Mouse (Mus musculus): ENCODE data around the gene 1110032A03Rik.

Gene 1110032A03Rik

DNA sequence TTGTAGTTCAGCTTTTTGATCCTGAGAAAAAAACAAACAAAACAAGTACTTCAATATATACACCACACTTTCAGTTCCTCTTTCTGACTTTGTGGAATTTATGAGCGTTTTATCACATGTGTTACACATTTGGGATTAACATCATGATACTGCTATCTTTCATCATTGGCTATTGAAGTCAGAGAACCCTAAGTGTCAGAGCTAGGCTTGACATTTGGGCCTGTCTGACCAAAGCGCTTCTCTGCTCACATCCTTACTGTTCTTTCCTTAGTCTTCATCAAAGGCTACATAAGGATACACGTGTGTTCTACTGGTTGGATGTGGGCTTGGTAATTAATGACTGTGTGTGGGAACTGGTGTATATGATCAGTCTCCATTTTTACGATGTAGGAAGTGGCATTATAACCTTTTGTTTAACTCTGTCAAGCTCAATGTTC is 1.3 kb downstream of the 1110032A03Rik start:
- DNase-seq (ENCODE audit: low spot score in 2 of 2) = no peak

GRCm38 (mm10) chr9:50770011-50770410 is 5.3 kb downstream of the 1110032A03Rik start:
- DNase-seq (ENCODE audit: low spot score in 2 of 2) = no peak

DNA sequence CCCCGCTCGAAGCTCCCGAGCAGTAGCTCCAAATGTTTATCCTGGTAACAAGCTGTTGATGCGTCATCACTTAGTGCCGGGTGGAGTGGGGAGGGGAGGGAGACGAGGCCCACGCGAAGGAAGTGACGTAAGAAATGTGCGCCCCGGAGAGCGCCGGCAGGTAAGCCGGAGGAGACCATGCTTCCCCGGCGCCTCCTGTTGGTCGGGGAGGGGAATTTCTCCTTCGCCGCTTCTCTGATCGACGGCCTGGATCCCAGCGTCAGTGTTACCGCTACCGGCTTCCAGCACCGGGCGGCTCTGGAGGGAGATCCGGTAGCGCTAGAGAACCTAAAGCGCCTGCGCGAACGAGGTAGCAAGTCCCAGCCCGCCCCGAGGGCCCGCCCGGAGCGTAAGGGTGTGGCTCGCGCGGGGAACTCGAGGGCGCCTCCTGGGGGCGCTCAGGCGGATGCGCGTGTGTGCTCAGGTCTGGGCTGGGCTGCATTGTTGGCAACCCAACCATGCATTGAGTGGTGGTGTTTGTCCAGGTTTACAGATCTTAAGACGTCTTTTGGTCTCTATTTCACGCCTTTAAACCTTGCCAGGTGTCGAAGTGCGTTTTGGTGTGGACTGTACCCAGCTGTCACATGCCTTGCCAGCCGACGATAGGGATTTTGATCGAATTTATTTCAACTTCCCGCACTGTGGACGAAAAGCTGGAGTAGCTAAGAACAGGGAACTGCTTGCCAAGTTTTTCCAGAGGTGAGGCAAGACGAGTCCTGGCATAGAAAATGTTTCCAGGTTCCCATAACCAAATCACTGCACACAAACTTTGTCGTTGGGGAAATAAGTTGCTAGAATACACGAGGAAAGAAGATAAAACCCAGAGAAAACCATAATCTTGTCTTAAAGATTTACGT is 7.0 kb downstream of the 1110032A03Rik start, which contains the start of gene Fdxacb1:
Gene Fdxacb1, plus strand, starts transcription at position 130 of the 896 bp plus-strand sequence.
- peak; percentile 99 to 100 for DNase-seq (ENCODE audit: low spot score in 2 of 2)

DNA sequence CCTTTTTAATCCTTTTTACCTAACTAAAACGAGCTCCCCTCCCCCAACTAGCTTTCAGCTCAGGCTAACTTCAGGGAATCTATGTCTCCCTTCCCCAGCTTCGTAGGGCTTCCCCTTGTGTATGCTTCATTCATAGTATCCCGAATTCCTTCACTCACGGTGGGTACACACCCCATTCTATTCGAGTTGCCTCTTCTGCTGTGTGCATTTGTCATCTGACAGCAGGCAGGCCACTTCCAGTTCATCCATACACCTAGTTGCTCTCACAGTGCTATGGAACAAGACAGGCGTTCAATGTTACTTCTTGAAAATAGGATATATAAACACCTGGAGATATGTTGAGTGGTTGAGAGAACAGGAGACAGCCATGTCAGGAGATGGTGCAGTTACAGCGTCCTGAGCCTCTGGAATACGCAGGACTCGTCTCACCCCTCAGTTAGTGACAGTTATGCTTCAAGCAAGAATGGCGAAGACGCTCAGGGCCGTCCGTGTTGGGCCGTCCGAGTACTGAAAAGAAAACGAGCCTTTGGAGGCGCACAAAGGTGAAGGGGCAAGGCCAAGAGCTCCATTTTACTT is 7.7 kb downstream of the 1110032A03Rik start:
- DNase-seq (ENCODE audit: low spot score in 2 of 2) = no peak

- no peak for DNase-seq (ENCODE audit: low spot score in 2 of 2)
Observed at GRCm38 (mm10) chr9:50763331-50763730, 12.0 kb downstream of the 1110032A03Rik start.

DNA sequence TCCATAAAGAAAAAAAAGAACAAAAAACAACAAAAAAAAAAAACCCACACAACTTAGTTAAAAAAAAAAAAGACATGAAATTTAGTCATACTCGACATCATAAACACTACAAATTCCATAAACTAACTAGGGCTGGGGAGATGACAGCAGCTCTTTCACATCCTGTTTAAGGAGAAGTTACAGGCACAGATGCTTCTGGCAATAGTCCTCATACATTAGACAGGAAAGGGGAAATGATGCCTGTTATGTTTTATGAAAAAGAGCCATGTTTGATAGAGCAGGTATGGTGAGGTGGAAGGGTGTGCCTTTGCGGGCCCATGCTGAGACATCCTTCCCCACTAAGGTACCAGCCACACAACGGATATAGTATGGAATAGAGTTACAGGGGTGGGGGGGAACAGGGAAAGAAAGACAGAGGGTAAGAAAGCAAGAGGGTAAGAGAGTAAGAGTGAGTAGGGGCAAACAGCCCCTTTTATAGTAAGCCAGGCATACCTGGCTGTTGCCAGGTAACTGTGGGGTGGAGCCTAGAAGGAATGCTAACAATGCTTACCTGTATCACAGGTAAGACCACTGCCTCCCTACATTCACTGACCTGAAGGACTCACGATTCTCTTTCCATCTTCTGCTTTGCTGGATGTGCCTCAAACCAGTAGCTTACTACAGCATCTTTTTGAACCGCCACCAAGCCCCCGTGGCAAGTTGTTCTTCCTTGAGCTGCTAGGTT is 13.6 kb downstream of the 1110032A03Rik start:
- DNase-seq (ENCODE audit: low spot score in 2 of 2) = no peak

DNA sequence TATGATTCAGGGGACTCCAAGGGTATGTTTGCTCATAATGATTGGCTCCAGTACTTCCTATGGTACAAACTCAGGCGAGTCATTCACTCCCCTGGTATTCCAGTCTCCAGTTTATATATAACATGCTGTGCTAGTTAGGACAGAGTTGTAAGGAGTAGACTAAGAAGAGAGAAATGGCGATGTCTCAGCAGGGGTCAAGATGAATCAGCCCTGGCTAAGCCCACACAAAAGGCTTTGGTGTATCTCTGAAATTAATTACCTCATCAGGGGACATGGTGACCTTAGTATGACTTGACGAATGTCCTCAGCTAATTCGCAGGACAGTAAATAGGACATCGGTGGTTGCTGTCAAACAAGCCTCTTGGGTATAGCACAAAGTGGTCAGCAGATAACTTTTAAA is 18.6 kb downstream of the 1110032A03Rik start:
- DNase-seq (ENCODE audit: low spot score in 2 of 2) = no peak

DNA sequence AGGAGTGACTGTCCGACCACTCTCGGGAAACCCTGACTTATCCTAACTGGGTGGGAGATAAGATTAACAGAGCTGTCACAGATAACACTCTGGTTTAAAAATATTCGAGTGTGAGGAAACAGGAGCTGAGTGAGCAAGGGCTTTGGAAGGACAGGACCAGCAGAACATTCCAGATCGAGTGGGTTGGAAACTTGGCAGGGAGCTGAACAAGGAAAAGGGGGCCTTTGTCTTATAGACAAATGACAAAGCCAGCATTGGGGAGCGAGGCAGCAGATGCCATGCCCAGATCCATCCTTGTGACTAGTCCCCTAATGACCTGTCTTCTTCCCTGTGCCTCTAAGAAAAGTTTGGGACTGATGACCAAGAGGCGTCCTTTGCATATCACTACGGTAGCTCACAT is 21.4 kb downstream of the 1110032A03Rik start:
- DNase-seq (ENCODE audit: low spot score in 2 of 2) = no peak

DNA sequence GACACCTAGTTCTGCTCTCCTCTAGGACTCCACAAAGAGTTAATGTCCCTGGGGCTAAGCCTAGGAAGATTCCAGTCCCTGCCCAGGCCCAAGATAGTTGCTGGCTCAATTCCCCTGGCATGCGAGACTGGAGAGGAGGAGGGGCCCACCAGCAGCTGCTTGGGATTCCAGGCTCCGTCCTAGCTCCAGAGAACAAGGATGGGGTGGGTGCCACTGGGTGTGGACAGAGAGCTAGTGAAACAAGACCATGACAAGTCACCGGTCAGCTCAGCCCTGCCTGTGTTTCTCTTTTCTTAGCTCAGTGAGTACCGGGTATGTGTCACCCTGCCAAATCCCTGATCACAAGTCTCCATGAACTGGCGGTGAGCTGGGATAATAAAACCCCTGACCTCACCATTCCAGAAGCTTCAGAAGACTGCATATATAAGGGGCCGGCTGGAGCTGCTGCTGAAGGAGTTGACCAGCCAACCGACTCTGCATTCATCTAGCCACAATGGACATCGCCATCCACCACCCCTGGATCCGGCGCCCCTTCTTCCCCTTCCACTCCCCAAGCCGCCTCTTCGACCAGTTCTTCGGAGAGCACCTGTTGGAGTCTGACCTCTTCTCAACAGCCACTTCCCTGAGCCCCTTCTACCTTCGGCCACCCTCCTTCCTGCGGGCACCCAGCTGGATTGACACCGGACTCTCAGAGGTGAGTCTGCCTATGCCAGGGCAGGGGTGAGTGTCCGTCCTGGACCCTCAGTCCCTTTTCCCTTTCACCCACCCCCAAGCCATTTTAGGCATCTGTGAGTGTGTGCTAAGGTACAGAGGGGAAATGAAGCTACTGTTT is 22.3 kb downstream of the 1110032A03Rik start:
- DNase-seq (ENCODE audit: low spot score in 2 of 2) = peak; percentile 53 to 63

- DNase-seq (ENCODE audit: low spot score in 2 of 2) = no peak
Observed at GRCm38 (mm10) chr9:50752054-50752602, 23.2 kb downstream of the 1110032A03Rik start, which contains the start of gene Hspb2. Gene Hspb2 (minus strand): TSS chr9:50752354.

DNA sequence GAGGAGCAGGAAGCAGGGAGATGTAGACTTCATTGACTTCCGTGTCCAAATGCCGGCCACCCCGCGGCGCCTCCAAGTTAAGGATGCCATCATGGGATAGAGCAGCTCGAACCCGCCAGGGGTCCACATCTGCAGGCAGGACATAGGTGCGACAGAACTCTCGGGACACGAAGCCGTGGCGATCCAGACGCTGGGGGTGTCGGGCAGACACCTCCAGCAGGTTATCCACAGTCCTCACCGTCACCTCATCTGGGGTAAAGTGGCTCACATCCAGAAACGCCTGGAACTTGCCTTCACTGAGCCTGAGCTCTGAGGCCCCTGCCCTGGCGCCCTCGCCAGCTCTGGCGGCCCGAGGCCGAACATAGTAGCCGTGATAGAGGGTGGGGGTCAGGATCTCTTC is 24.0 kb downstream of the 1110032A03Rik start, which contains the start of gene Cryab:
Gene Cryab, plus strand, starts transcription at position 3 of the 400 bp plus-strand sequence.
- no peak for DNase-seq (ENCODE audit: low spot score in 2 of 2)

DNA sequence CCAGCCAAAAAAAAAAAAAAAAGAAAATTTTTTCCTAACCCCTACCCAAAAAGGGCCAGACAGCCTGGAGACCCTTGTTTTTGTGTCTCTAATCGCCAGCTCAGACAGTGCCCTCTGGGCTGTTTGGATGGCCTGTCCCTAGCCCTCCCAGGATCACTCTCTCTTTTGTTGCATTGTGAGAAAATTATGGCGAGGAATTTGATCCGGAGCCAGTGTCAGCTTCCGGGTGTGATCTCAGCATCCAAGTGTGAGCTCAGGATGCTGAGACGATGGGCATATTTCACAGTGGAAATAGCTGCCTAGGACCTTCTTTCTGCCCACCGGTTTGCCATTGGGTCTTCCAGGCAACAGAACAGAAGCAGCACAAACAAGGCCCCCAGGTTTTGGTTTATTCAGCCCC is 24.6 kb downstream of the 1110032A03Rik start:
- DNase-seq (ENCODE audit: low spot score in 2 of 2) = no peak

GRCm38 (mm10) chr9:50746214-50746677 is 29.1 kb downstream of the 1110032A03Rik start, which contains the start of gene 2310030G06Rik:
Gene 2310030G06Rik (minus strand): TSS chr9:50746536.
- DNase-seq (ENCODE audit: low spot score in 2 of 2) = peak in 1 of 2 experiments; percentile 32

- DNase-seq (ENCODE audit: low spot score in 2 of 2) = no peak
Observed at GRCm38 (mm10) chr9:50745806-50746205, 29.5 kb downstream of the 1110032A03Rik start.

GRCm38 (mm10) chr9:50742744-50743143 is 32.6 kb downstream of the 1110032A03Rik start:
- DNase-seq (ENCODE audit: low spot score in 2 of 2) = no peak

DNA sequence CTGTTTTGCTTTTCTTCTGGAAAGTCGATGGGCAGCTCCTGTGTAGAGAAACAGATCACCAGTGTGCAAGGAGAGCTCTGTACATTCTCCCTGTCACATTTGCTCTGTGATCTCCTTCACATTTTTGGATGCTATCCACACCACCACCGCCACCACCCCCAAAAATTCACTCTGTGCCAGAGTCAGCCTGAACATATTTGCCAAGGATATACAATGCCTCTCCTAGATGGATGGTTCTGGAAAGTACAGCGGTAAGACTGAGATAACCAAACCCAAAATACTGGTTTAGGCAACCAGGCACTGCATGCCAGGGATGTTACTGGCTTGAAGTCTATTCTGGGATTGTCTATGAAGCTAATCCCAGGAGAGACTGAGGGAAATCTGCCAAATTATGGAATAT is 33.1 kb downstream of the 1110032A03Rik start:
- no peak for DNase-seq (ENCODE audit: low spot score in 2 of 2)

DNA sequence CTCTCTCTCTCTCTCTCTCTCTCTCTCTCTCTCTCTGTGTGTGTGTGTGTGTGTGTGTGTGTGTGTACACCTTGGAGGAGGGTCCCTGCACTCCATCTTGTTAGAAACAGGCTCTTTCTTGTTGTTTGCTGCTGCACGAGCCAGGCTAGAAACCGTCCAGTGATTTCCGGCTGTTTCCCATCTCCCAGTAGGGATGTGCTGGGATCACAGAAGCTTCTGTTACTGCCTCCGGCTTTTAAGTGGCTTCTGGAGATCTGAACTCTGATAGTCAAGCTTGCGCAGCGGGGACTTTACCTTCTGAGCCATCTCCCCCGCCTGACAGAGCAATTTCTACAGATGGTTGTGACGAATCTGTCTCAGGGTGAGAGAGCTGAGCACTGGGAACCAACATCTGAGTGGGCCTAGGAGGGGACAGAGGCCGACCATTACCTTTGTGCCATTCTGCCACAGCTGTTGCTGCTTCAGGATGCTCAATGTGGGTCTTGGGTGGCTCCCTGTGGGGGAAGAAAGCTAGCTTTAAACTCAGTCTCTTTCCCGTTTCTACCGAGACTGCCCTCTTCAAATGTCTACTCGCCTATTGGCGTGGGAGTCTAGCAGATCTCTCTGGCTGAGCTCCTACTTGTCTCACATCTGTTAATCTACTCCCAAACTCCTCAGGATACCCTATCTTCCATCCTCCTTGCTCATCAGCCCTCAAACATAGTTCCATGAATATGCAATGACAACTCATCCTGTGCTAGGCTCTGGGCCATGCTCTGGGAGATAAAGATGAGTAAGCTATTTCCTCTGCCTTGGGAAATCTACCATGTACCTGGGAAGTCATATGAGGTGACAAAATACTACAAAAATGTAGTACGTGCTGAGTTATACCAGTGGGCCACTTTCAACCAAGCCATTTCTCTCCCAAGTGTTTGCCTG is 34.2 kb downstream of the 1110032A03Rik start:
- no peak for DNase-seq (ENCODE audit: low spot score in 2 of 2)

DNA sequence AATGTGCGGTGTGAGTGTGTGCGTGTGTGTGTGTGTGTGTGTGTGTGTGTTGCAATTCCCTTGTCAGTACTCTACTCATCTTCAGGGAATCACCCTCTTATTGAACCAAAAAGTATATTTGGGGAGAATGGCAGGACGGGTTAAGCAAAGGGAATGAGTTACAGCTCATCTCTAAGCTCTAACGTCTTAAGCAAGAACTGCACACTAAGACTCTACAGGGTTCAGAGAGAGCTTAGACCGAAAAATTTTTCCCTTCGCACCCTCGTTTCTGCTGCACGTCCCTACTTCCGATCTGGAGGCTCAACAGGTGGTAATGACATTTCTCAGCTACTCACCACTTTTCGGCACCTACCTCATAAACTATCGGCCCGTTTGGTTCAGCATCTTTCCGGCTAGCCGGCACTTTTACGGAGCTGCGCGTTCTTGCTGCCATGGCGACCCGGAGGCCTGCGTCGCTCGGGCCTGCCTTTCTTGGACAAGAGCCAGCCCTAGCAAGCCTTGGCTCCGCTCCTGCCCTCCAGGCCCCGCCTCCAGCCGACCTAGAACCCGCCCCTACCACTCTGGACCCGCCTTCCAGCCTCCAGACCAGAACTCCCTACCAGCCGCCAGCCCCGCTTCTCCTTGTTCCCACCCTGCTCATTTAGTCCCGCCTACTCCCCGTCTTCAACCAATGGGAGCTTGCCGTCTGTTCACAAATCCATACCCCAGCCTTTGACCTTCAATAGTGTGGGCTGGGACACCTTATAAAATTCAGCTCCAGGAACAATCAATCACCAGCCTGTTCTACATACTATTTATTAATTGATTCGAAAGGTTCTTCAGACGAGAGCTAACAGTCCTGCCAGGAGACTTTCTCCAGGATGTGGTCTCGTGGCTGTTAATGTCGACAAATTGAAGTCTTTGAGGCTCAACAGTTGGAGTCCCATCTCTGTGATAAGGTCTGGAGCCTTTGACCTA is 36.1 kb downstream of the 1110032A03Rik start, which contains the start of gene Dixdc1:
Gene Dixdc1, minus strand, starts transcription at position 604 of the 957 bp plus-strand sequence.
- DNase-seq (ENCODE audit: low spot score in 2 of 2) = peak; percentile 87 to 88
